Mouse (Mus musculus): ENCODE data around the gene Cacnb2. TPM values are rescaled to one million over a fixed set of nuclear protein-coding genes. Genes with fewer than 3 reads are reported as not detected.

Cacnb2 gene
- polyA plus RNA-seq, 2 experiments, result 2.3 to 4.1 TPM

DNA sequence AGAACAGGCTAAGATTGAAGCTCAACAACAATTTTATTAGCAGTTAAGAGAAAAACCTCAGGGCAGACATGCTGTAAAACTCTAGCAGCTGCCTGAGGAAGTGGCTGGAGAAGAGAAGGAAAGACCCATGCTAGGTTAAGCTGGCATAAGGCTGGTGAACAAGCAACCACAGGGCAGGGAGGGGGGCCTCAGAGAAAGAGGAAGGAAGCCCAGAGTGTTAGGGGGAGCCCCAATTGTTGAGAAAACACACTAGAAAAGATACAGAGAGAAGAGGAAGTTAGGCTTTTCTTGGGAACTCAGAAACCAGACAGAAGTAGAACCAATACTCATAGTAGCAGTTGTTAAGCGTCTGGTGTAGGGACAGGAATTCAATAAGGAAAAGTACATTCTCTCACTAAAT is 28.7 kb downstream of the Cacnb2 start:
- no peaks in the 10 kb centered on the region for H3K4me1 ChIP-seq (ENCODE audit: control insufficient read depth, insufficient read depth, low read length)
- ATAC-seq (ENCODE audit: low FRiP score, low read depth), result no peak
- no peak overlapping the region for H3K27ac ChIP-seq (replicated peaks; ENCODE audit: low read depth, low read length)
- no peak for DNase-seq (ENCODE audit: low spot score)
- H3K36me3 ChIP-seq (ENCODE audit: control insufficient read depth, insufficient read depth, low read length), result no peaks in the 10 kb centered on the region
- no peak overlapping the region for H3K9ac ChIP-seq (ENCODE audit: low read depth, low read length, severe bottlenecking)
- H3K27me3 ChIP-seq (ENCODE audit: control insufficient read depth, insufficient read depth, low read length), result no peaks in the 10 kb centered on the region
- WGBS, result 90% methylated on average over 1 of the region's 1 CpGs
- no peak overlapping the region for H3K4me2 ChIP-seq (replicated peaks; ENCODE audit: low read depth, low read length, severe bottlenecking)
- H3K4me3 ChIP-seq (replicated peaks; ENCODE audit: low read length), result no peak overlapping the region
- H3K9me3 ChIP-seq (ENCODE audit: control insufficient read depth, low read length), result no peaks in the 10 kb centered on the region
- TF ChIP-seq POLR2A (IDR thresholded peaks at IDR 0.05; ENCODE audit: borderline replicate concordance, extremely low read depth, insufficient read depth, insufficient read length), result no peak

DNA sequence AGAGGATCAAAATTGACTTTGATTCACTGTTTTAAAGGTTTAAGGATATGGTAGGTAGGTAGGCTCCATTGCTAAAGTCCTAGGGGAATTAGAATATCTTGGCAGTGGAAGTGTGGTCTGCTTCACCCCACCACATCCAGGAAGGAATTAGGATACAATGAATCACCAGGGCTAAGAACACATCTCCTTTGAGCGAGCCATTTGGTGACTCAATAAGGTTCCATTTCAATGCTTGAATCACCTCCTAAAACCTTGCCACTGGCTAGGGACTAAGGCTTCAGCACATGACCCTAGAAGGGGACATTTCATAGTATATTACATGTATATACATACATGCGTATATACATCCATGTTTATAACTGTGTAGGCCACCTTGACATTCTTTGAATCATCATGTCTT is 30.3 kb downstream of the Cacnb2 start:
- no peak for ATAC-seq (ENCODE audit: low FRiP score, low read depth)
- 79% methylated on average over 2 of the region's 2 CpGs for WGBS
- H3K4me3 ChIP-seq (replicated peaks; ENCODE audit: low read length), result no peak overlapping the region
- no peaks in the 10 kb centered on the region for H3K36me3 ChIP-seq (ENCODE audit: control insufficient read depth, insufficient read depth, low read length)
- TF ChIP-seq POLR2A (IDR thresholded peaks at IDR 0.05; ENCODE audit: borderline replicate concordance, extremely low read depth, insufficient read depth, insufficient read length), result no peak
- no peak for DNase-seq (ENCODE audit: low spot score)
- H3K27ac ChIP-seq (replicated peaks; ENCODE audit: low read depth, low read length), result no peak overlapping the region
- no peaks in the 10 kb centered on the region for H3K4me1 ChIP-seq (ENCODE audit: control insufficient read depth, insufficient read depth, low read length)
- no peak overlapping the region for H3K4me2 ChIP-seq (replicated peaks; ENCODE audit: low read depth, low read length, severe bottlenecking)
- H3K27me3 ChIP-seq (ENCODE audit: control insufficient read depth, insufficient read depth, low read length), result no peaks in the 10 kb centered on the region
- H3K9ac ChIP-seq (ENCODE audit: low read depth, low read length, severe bottlenecking), result no peak overlapping the region
- no peaks in the 10 kb centered on the region for H3K9me3 ChIP-seq (ENCODE audit: control insufficient read depth, low read length)

DNA sequence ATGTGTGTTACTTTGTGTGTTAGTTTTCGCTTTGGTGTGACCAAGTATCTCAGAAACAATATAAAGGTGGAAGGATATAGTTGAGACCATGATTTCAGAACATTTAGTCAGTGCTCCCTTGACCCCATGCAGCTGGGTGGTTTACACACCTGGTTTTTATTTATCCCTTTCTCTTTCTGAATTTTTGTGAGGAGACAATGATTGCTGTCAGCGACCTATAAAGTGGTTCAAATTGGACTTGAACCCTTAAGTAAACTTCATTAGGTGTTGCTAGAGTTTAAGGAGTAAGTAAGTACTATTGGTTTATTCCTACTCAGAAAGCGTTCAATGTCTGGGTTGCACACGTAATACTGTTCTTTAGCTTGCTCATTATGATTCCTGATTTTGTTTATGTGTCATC is 36.4 kb downstream of the Cacnb2 start:
- Histone ChIP-seq H3K36me3 (ENCODE audit: control insufficient read depth, insufficient read depth, low read length) (no peaks in the 10 kb centered on the region), H3K4me2 (replicated peaks; ENCODE audit: low read depth, low read length, severe bottlenecking) (no peak overlapping the region), H3K9me3 (ENCODE audit: control insufficient read depth, low read length) (no peaks in the 10 kb centered on the region), H3K4me1 (ENCODE audit: control insufficient read depth, insufficient read depth, low read length) (peaks cover 14% of the 10 kb centered on the region), H3K9ac (ENCODE audit: low read depth, low read length, severe bottlenecking) (no peak overlapping the region), H3K4me3 (replicated peaks; ENCODE audit: low read length) (no peak overlapping the region), H3K27me3 (ENCODE audit: control insufficient read depth, insufficient read depth, low read length) (no peaks in the 10 kb centered on the region), H3K27ac (replicated peaks; ENCODE audit: low read depth, low read length) (no peak overlapping the region)
- WGBS, result 34% methylated on average over 4 of the region's 4 CpGs
- no peak for TF ChIP-seq POLR2A (IDR thresholded peaks at IDR 0.05; ENCODE audit: borderline replicate concordance, extremely low read depth, insufficient read depth, insufficient read length)
- DNase-seq (ENCODE audit: low spot score), result no peak
- ATAC-seq (ENCODE audit: low FRiP score, low read depth), result no peak

DNA sequence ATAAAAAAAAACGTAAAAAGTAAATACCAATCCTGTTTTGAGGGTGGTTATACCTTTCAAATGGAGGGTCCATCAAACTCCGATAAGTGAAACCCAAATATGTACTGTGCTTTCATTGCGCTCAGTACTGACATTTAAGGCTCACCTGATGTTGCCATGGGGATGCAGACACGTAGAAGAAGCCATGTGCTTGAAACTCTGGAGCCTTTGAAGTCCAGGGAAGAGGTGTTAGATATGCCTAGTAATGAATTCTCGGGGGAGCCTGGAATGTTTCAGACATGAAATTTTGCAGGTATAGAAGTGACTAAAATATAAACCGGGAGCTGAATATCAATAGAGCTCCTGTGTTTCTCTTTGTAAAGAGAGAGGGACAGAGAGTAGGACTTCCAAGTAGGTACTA is 37.0 kb downstream of the Cacnb2 start:
- DNase-seq (ENCODE audit: low spot score) (no peak), ATAC-seq (ENCODE audit: low FRiP score, low read depth) (no peak)
- Histone ChIP-seq H3K4me2 (replicated peaks; ENCODE audit: low read depth, low read length, severe bottlenecking) (no peak overlapping the region), H3K9ac (ENCODE audit: low read depth, low read length, severe bottlenecking) (no peak overlapping the region), H3K27me3 (ENCODE audit: control insufficient read depth, insufficient read depth, low read length) (no peaks in the 10 kb centered on the region), H3K27ac (replicated peaks; ENCODE audit: low read depth, low read length) (no peak overlapping the region), H3K36me3 (ENCODE audit: control insufficient read depth, insufficient read depth, low read length) (no peaks in the 10 kb centered on the region), H3K4me1 (ENCODE audit: control insufficient read depth, insufficient read depth, low read length) (peaks cover 14% of the 10 kb centered on the region), H3K4me3 (replicated peaks; ENCODE audit: low read length) (no peak overlapping the region), H3K9me3 (ENCODE audit: control insufficient read depth, low read length) (no peaks in the 10 kb centered on the region)
- no peak for TF ChIP-seq POLR2A (IDR thresholded peaks at IDR 0.05; ENCODE audit: borderline replicate concordance, extremely low read depth, insufficient read depth, insufficient read length)
- WGBS, result 62% methylated on average over 6 of the region's 6 CpGs

DNA sequence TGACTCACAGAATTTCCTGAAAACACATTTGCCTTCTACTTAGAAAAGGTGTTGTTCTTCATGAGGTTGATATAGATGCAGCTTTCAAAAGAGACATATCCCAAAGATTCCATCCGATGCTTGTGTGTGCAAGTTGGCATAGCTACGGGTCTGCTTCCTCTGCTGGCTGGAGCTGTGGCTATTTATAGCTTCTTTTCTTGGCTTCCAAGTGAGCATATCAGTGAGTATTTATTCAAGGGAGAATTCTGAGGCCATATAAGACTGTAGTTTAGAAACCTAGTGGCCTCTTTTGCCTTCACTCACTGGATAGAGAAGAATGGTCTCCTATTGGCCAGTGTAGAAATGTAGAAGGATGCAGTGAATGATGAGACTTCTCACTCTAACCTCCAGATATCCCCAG is 38.2 kb downstream of the Cacnb2 start:
- H3K9me3 ChIP-seq (ENCODE audit: control insufficient read depth, low read length), result no peaks in the 10 kb centered on the region
- WGBS, result 44% methylated on average over 2 of the region's 2 CpGs
- H3K9ac ChIP-seq (ENCODE audit: low read depth, low read length, severe bottlenecking), result no peak overlapping the region
- no peaks in the 10 kb centered on the region for H3K36me3 ChIP-seq (ENCODE audit: control insufficient read depth, insufficient read depth, low read length)
- H3K4me3 ChIP-seq (replicated peaks; ENCODE audit: low read length), result no peak overlapping the region
- H3K27me3 ChIP-seq (ENCODE audit: control insufficient read depth, insufficient read depth, low read length), result no peaks in the 10 kb centered on the region
- peaks cover 14% of the 10 kb centered on the region for H3K4me1 ChIP-seq (ENCODE audit: control insufficient read depth, insufficient read depth, low read length)
- no peak for TF ChIP-seq POLR2A (IDR thresholded peaks at IDR 0.05; ENCODE audit: borderline replicate concordance, extremely low read depth, insufficient read depth, insufficient read length)
- no peak for ATAC-seq (ENCODE audit: low FRiP score, low read depth)
- H3K4me2 ChIP-seq (replicated peaks; ENCODE audit: low read depth, low read length, severe bottlenecking), result no peak overlapping the region
- no peak overlapping the region for H3K27ac ChIP-seq (replicated peaks; ENCODE audit: low read depth, low read length)
- DNase-seq (ENCODE audit: low spot score), result no peak

DNA sequence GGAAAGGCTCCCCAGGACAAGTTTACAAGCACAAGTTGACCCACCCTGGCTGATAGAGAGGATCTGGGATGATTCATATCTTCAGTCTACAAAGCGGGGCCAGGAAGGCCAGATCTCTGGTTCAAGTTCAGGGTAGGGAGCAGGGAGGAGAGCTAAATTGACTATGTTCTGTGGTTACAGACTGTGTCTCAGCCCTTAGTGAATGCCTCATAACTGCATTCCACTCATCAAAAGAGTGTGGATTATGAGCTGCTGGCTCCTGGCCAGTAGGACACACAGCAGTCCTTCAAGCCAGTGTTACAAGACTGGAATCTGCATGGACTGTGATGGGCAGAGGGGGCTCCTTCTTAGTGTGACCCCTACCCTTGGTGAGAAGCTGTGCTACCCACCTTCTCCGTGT is 48.4 kb downstream of the Cacnb2 start:
- peak; percentile 24 for DNase-seq (ENCODE audit: low spot score)
- Histone ChIP-seq H3K9me3 (ENCODE audit: control insufficient read depth, low read length) (no peaks in the 10 kb centered on the region), H3K9ac (ENCODE audit: low read depth, low read length, severe bottlenecking) (no peak overlapping the region), H3K4me3 (replicated peaks; ENCODE audit: low read length) (no peak overlapping the region), H3K27ac (replicated peaks; ENCODE audit: low read depth, low read length) (no peak overlapping the region), H3K36me3 (ENCODE audit: control insufficient read depth, insufficient read depth, low read length) (no peaks in the 10 kb centered on the region), H3K4me2 (replicated peaks; ENCODE audit: low read depth, low read length, severe bottlenecking) (no peak overlapping the region), H3K4me1 (ENCODE audit: control insufficient read depth, insufficient read depth, low read length) (peaks cover 6% of the 10 kb centered on the region; the same call in 1 of the 2 replicates), H3K27me3 (ENCODE audit: control insufficient read depth, insufficient read depth, low read length) (no peaks in the 10 kb centered on the region)
- ATAC-seq (ENCODE audit: low FRiP score, low read depth), result no peak
- WGBS, result 51% methylated on average over 2 of the region's 2 CpGs
- no peak for TF ChIP-seq POLR2A (IDR thresholded peaks at IDR 0.05; ENCODE audit: borderline replicate concordance, extremely low read depth, insufficient read depth, insufficient read length)

All from limb, embryonic 14.5 days (tissue).